Comparison of ENCODE assay signal across 8 mouse cellular contexts in the genomic region with DNA sequence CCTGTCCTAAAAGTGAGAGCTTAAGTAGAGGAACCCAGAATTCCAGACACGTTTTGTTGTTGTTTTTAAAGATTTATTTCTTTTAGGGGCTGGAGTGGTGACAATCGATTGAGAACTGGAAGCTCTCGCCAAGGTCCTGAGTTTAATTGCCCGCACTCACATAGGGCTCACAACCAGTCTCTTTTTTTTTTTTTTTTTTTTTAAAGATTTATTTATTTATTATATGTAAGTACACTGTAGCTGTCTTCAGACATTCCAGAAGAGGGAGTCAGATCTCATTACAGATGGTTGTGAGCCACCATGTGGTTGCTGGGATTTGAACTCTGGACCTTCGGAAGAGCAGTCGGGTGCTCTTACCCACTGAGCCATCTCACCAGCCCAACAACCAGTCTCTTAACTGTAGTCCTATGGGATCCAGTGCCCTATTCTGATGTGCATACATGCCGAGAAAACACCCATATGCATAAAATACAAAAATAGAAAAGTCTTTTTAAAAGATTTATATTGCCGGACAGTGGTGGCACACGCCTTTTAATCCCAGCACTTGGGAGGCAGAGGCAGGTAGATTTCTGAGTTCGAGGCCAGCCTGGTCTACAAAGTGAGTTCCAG. TPM values are rescaled to one million over a fixed set of nuclear protein-coding genes. Genes with fewer than 3 reads are reported as not detected.
DNase-seq lines count a peak whose midpoint lies in the region; ATAC-seq and TF ChIP-seq lines count a peak whose summit lies in the region.
"Not testable (repeated sequence)": the region's sequence is repeated elsewhere in the genome, so short reads cannot be mapped to it uniquely, and the experiment has no call there.

No protein-coding gene starts in this region.

- TF ChIP-seq EP300 in liver, postnatal 0 days (IDR thresholded peaks at IDR 0.05; ENCODE audit: low read depth); stomach, postnatal 0 days (optimal IDR thresholded peaks at IDR 0.05): not testable (repeated sequence)

- H3K9ac ChIP-seq in embryonic facial prominence, embryonic 14.5 days (ENCODE audit: low read depth, low read length) = peak overlapping the region; percentile 98
- H3K9ac ChIP-seq in hindbrain, embryonic 15.5 days = peak overlapping the region; percentile 98; the same call in 1 of the 2 replicates
- H3K9ac ChIP-seq in liver, postnatal 0 days (replicated peaks) = not testable (repeated sequence)
- peak overlapping the region; percentile 95; the same call in 1 of the 2 replicates for H3K9ac ChIP-seq in midbrain, embryonic 16.5 days (ENCODE audit: low read depth, low read length)
- H3K9ac ChIP-seq in stomach, postnatal 0 days (ENCODE audit: low read length) = peak overlapping the region; percentile 98

- H3K9me3 ChIP-seq in E14TG2a.4 (ENCODE audit: low read length); embryonic facial prominence, embryonic 14.5 days (ENCODE audit: control insufficient read depth, low read length); heart, embryonic 10.5 days; hindbrain, embryonic 15.5 days; liver, postnatal 0 days (ENCODE audit: low read length); midbrain, embryonic 16.5 days (replicated peaks; ENCODE audit: control insufficient read depth, low read length, poor library complexity, severe bottlenecking); stomach, postnatal 0 days (ENCODE audit: control insufficient read depth, low read length): not testable (repeated sequence)

- H3K4me3 ChIP-seq in E14TG2a.4 (replicated peaks; ENCODE audit: low read length) = peak overlapping the region; percentile 99
- H3K4me3 ChIP-seq in embryonic facial prominence, embryonic 14.5 days (ENCODE audit: low read depth, low read length) = peak overlapping the region; percentile 99
- peak overlapping the region; percentile 99 for H3K4me3 ChIP-seq in heart, embryonic 10.5 days
- peak overlapping the region; percentile 96 for H3K4me3 ChIP-seq in hindbrain, embryonic 15.5 days
- H3K4me3 ChIP-seq in left cerebral cortex, adult 2 months = peak overlapping the region; percentile 91
- peak overlapping the region; percentile 90 for H3K4me3 ChIP-seq in liver, postnatal 0 days (ENCODE audit: low read depth, low read length)
- H3K4me3 ChIP-seq in midbrain, embryonic 16.5 days (ENCODE audit: low read depth, low read length) = peak overlapping the region; percentile 80
- peak overlapping the region; percentile 98 for H3K4me3 ChIP-seq in stomach, postnatal 0 days (ENCODE audit: low read depth, low read length)

- H3K36me3 ChIP-seq in E14TG2a.4 (ENCODE audit: insufficient read depth, low read length) = peaks cover 46% of the 10 kb centered on the region
- H3K36me3 ChIP-seq in embryonic facial prominence, embryonic 14.5 days (ENCODE audit: control insufficient read depth, insufficient read depth, low read length) = peaks cover 30% of the 10 kb centered on the region
- H3K36me3 ChIP-seq in heart, embryonic 10.5 days = peaks cover 34% of the 10 kb centered on the region
- not testable (repeated sequence) for H3K36me3 ChIP-seq in hindbrain, embryonic 15.5 days; midbrain, embryonic 16.5 days (ENCODE audit: control insufficient read depth, insufficient read depth, low read length); stomach, postnatal 0 days (ENCODE audit: control insufficient read depth, insufficient read depth, low read length)
- peaks cover 17% of the 10 kb centered on the region for H3K36me3 ChIP-seq in liver, postnatal 0 days (replicated peaks; ENCODE audit: insufficient read depth, low read length)

- peak overlapping the region; percentile 91 for H3K4me2 ChIP-seq in embryonic facial prominence, embryonic 14.5 days (ENCODE audit: low read depth, low read length)
- H3K4me2 ChIP-seq in hindbrain, embryonic 15.5 days = peak overlapping the region; percentile 88
- peak overlapping the region; percentile 73 for H3K4me2 ChIP-seq in liver, postnatal 0 days (ENCODE audit: low read depth, low read length)
- H3K4me2 ChIP-seq in midbrain, embryonic 16.5 days (ENCODE audit: low read length) = peak overlapping the region; percentile 66
- H3K4me2 ChIP-seq in stomach, postnatal 0 days (replicated peaks; ENCODE audit: low read depth) = peak overlapping the region; percentile 70

- peaks cover 62% of the 10 kb centered on the region for H3K4me1 ChIP-seq in E14TG2a.4 (replicated peaks; ENCODE audit: low read depth, low read length)
- H3K4me1 ChIP-seq in embryonic facial prominence, embryonic 14.5 days (ENCODE audit: control insufficient read depth, insufficient read depth, low read length) = peaks cover 10% of the 10 kb centered on the region
- H3K4me1 ChIP-seq in heart, embryonic 10.5 days = peaks cover 26% of the 10 kb centered on the region
- H3K4me1 ChIP-seq in hindbrain, embryonic 15.5 days (replicated peaks) = peaks cover 40% of the 10 kb centered on the region
- peaks cover 18% of the 10 kb centered on the region for H3K4me1 ChIP-seq in liver, postnatal 0 days (ENCODE audit: insufficient read depth)
- H3K4me1 ChIP-seq in midbrain, embryonic 16.5 days (ENCODE audit: control insufficient read depth, insufficient read depth, low read length) = peaks cover 27% of the 10 kb centered on the region
- not testable (repeated sequence) for H3K4me1 ChIP-seq in stomach, postnatal 0 days (replicated peaks; ENCODE audit: control insufficient read depth, insufficient read depth)

- WGBS in embryonic facial prominence, embryonic 14.5 days = 63% methylated on average over 10 of the region's 10 CpGs
- 58% methylated on average over 10 of the region's 10 CpGs for WGBS in heart, embryonic 10.5 days
- whole genome bisulfite sequencing in hindbrain, embryonic 15.5 days = 62% methylated on average over 10 of the region's 10 CpGs
- 59% methylated on average over 10 of the region's 10 CpGs for WGBS in liver, postnatal 0 days (ENCODE audit: insufficient replicate concordance)
- 62% methylated on average over 10 of the region's 10 CpGs for WGBS in midbrain, embryonic 16.5 days
- WGBS in stomach, postnatal 0 days = 53% methylated on average over 10 of the region's 10 CpGs

- intact Hi-C loops in left cerebral cortex, adult 2 months (cut with DNase I) = not testable (repeated sequence)

- not testable (repeated sequence) for DNase-seq in embryonic facial prominence, embryonic 14.5 days (ENCODE audit: low spot score); heart, embryonic 10.5 days (ENCODE audit: low spot score); left cerebral cortex, adult 2 months (ENCODE audit: extremely low spot score in 1 of 2, low spot score in 2 of 2); liver, postnatal 0 days; stomach, postnatal 0 days (ENCODE audit: low spot score)

- TF ChIP-seq CTCF in E14TG2a.4 (conservative IDR thresholded peaks at IDR 0.05; ENCODE audit: low read length); left cerebral cortex, adult 2 months (IDR thresholded peaks at IDR 0.05); liver, postnatal 0 days (IDR thresholded peaks at IDR 0.05; ENCODE audit: low read depth); stomach, postnatal 0 days (IDR thresholded peaks at IDR 0.05; ENCODE audit: low read depth): not testable (repeated sequence)

- not testable (repeated sequence) for H3K27ac ChIP-seq in embryonic facial prominence, embryonic 14.5 days (replicated peaks; ENCODE audit: low read depth, low read length); liver, postnatal 0 days (ENCODE audit: low read depth)
- peak overlapping the region; percentile 95 for H3K27ac ChIP-seq in heart, embryonic 10.5 days
- peak overlapping the region; percentile 81 for H3K27ac ChIP-seq in hindbrain, embryonic 15.5 days (replicated peaks)
- H3K27ac ChIP-seq in left cerebral cortex, adult 2 months = peak overlapping the region; percentile 94
- peak overlapping the region; percentile 75 for H3K27ac ChIP-seq in midbrain, embryonic 16.5 days (ENCODE audit: low read length)
- H3K27ac ChIP-seq in stomach, postnatal 0 days (replicated peaks) = 0 out of 2 replicates have a peak overlapping the region, but pooled peaks have one; percentile 18

- ATAC-seq in embryonic facial prominence, embryonic 14.5 days (ENCODE audit: low read depth); liver, postnatal 0 days; stomach, postnatal 0 days (ENCODE audit: low FRiP score, low TSS enrichment): not testable (repeated sequence)
- ATAC-seq in hindbrain, embryonic 15.5 days (ENCODE audit: low FRiP score, low read depth) = peak; percentile 40; the same call in 1 of the 2 replicates
- ATAC-seq in midbrain, embryonic 16.5 days = peak; percentile 37; the same call in 1 of the 2 replicates

- not testable (repeated sequence) for H3K27me3 ChIP-seq in E14TG2a.4 (ENCODE audit: insufficient read depth, low read length); embryonic facial prominence, embryonic 14.5 days (replicated peaks; ENCODE audit: control insufficient read depth, insufficient read depth, low read length); heart, embryonic 10.5 days (ENCODE audit: insufficient read depth, poor library complexity, severe bottlenecking); hindbrain, embryonic 15.5 days; liver, postnatal 0 days (ENCODE audit: insufficient read depth, low read length); midbrain, embryonic 16.5 days (ENCODE audit: control insufficient read depth, insufficient read depth, low read depth, low read length); stomach, postnatal 0 days (ENCODE audit: control insufficient read depth, insufficient read depth, low read length)

RNA-seq across cellular contexts. Expression of a gene that starts 0.4 kb away (rescaled TPM):
- 36.0 and 47.5 TPM in 2 replicates for polyA plus RNA-seq in embryonic facial prominence, embryonic 14.5 days (2014; fragmentation: Nextera tagmentation; extraction: Ambion mirVana)
- polyA plus RNA-seq in heart, embryonic 10.5 days (2016; fragmentation: Nextera tagmentation; extraction: Ambion mirVana) = 38.7 and 47.6 TPM in 2 replicates
- 56.0 and 60.7 TPM in 2 replicates for polyA plus RNA-seq in hindbrain, embryonic 15.5 days (2015; fragmentation: Nextera tagmentation; extraction: Ambion mirVana)
- total RNA-seq in left cerebral cortex, adult 2 months (2021) = 10 to 100 TPM; 92.7 to 98.3 TPM
- polyA plus RNA-seq in liver, postnatal 0 days (2015; fragmentation: Nextera tagmentation; extraction: Ambion mirVana) = 7.6 and 8.1 TPM in 2 replicates
- 58.6 TPM in 2 replicates for polyA plus RNA-seq in midbrain, embryonic 16.5 days (2015; fragmentation: Nextera tagmentation; extraction: Ambion mirVana)
- polyA plus RNA-seq in stomach, postnatal 0 days (2015; fragmentation: Nextera tagmentation; extraction: Ambion mirVana) = 19.0 and 21.5 TPM in 2 replicates

RNA-seq across cellular contexts. Expression of a gene that starts 24.5 kb away (rescaled TPM):
- 9.9 and 11.5 TPM in 2 replicates for polyA plus RNA-seq in embryonic facial prominence, embryonic 14.5 days (2014; fragmentation: Nextera tagmentation; extraction: Ambion mirVana)
- polyA plus RNA-seq in heart, embryonic 10.5 days (2016; fragmentation: Nextera tagmentation; extraction: Ambion mirVana) = 3.3 and 3.8 TPM in 2 replicates
- 7.0 and 7.2 TPM in 2 replicates for polyA plus RNA-seq in hindbrain, embryonic 15.5 days (2015; fragmentation: Nextera tagmentation; extraction: Ambion mirVana)
- total RNA-seq in left cerebral cortex, adult 2 months (2021) = 1 to 10 TPM; 7.2 to 7.7 TPM
- 2.2 and 2.3 TPM in 2 replicates for polyA plus RNA-seq in liver, postnatal 0 days (2015; fragmentation: Nextera tagmentation; extraction: Ambion mirVana)
- 6.1 and 6.5 TPM in 2 replicates for polyA plus RNA-seq in midbrain, embryonic 16.5 days (2015; fragmentation: Nextera tagmentation; extraction: Ambion mirVana)
- 7.3 and 8.7 TPM in 2 replicates for polyA plus RNA-seq in stomach, postnatal 0 days (2015; fragmentation: Nextera tagmentation; extraction: Ambion mirVana)

RNA-seq across cellular contexts. Expression of a gene that starts 27.3 kb away (rescaled TPM):
- polyA plus RNA-seq in embryonic facial prominence, embryonic 14.5 days (2014; fragmentation: Nextera tagmentation; extraction: Ambion mirVana) = 142 and 151 TPM in 2 replicates
- 149 and 182 TPM in 2 replicates for polyA plus RNA-seq in heart, embryonic 10.5 days (2016; fragmentation: Nextera tagmentation; extraction: Ambion mirVana)
- polyA plus RNA-seq in hindbrain, embryonic 15.5 days (2015; fragmentation: Nextera tagmentation; extraction: Ambion mirVana) = 152 TPM in 2 replicates
- 10 to 100 TPM; 50.1 to 50.8 TPM for total RNA-seq in left cerebral cortex, adult 2 months (2021)
- polyA plus RNA-seq in liver, postnatal 0 days (2015; fragmentation: Nextera tagmentation; extraction: Ambion mirVana) = 61.7 and 66.9 TPM in 2 replicates
- 143 and 145 TPM in 2 replicates for polyA plus RNA-seq in midbrain, embryonic 16.5 days (2015; fragmentation: Nextera tagmentation; extraction: Ambion mirVana)
- polyA plus RNA-seq in stomach, postnatal 0 days (2015; fragmentation: Nextera tagmentation; extraction: Ambion mirVana) = 108 and 114 TPM in 2 replicates

RNA-seq across cellular contexts. Expression of a gene that starts 27.6 kb away (rescaled TPM):
- 0.48 and 1.2 TPM in 2 replicates for polyA plus RNA-seq in embryonic facial prominence, embryonic 14.5 days (2014; fragmentation: Nextera tagmentation; extraction: Ambion mirVana)
- 0.41 and 0.69 TPM in 2 replicates for polyA plus RNA-seq in heart, embryonic 10.5 days (2016; fragmentation: Nextera tagmentation; extraction: Ambion mirVana)
- 0.19 and 0.47 TPM in 2 replicates for polyA plus RNA-seq in hindbrain, embryonic 15.5 days (2015; fragmentation: Nextera tagmentation; extraction: Ambion mirVana)
- 1 to 10 TPM; 1.5 to 2.0 TPM for total RNA-seq in left cerebral cortex, adult 2 months (2021)
- 0.89 and 1.2 TPM in 2 replicates for polyA plus RNA-seq in liver, postnatal 0 days (2015; fragmentation: Nextera tagmentation; extraction: Ambion mirVana)
- polyA plus RNA-seq in midbrain, embryonic 16.5 days (2015; fragmentation: Nextera tagmentation; extraction: Ambion mirVana) = 0.11 and 0.14 TPM in 2 replicates
- polyA plus RNA-seq in stomach, postnatal 0 days (2015; fragmentation: Nextera tagmentation; extraction: Ambion mirVana) = 3.7 and 5.0 TPM in 2 replicates

RNA-seq across cellular contexts. Expression of a gene that starts 41.8 kb away (rescaled TPM):
- 4.9 and 5.7 TPM in 2 replicates for polyA plus RNA-seq in embryonic facial prominence, embryonic 14.5 days (2014; fragmentation: Nextera tagmentation; extraction: Ambion mirVana)
- 17.9 and 30.0 TPM in 2 replicates for polyA plus RNA-seq in heart, embryonic 10.5 days (2016; fragmentation: Nextera tagmentation; extraction: Ambion mirVana)
- 42.5 and 46.6 TPM in 2 replicates for polyA plus RNA-seq in hindbrain, embryonic 15.5 days (2015; fragmentation: Nextera tagmentation; extraction: Ambion mirVana)
- 100 to 1,000 TPM; 148 to 150 TPM for total RNA-seq in left cerebral cortex, adult 2 months (2021)
- 8.1 and 8.3 TPM in 2 replicates for polyA plus RNA-seq in liver, postnatal 0 days (2015; fragmentation: Nextera tagmentation; extraction: Ambion mirVana)
- 34.7 and 37.8 TPM in 2 replicates for polyA plus RNA-seq in midbrain, embryonic 16.5 days (2015; fragmentation: Nextera tagmentation; extraction: Ambion mirVana)
- 16.5 and 21.2 TPM in 2 replicates for polyA plus RNA-seq in stomach, postnatal 0 days (2015; fragmentation: Nextera tagmentation; extraction: Ambion mirVana)
